ENCODE assay signal across 8 mouse cellular contexts in the genomic region with DNA sequence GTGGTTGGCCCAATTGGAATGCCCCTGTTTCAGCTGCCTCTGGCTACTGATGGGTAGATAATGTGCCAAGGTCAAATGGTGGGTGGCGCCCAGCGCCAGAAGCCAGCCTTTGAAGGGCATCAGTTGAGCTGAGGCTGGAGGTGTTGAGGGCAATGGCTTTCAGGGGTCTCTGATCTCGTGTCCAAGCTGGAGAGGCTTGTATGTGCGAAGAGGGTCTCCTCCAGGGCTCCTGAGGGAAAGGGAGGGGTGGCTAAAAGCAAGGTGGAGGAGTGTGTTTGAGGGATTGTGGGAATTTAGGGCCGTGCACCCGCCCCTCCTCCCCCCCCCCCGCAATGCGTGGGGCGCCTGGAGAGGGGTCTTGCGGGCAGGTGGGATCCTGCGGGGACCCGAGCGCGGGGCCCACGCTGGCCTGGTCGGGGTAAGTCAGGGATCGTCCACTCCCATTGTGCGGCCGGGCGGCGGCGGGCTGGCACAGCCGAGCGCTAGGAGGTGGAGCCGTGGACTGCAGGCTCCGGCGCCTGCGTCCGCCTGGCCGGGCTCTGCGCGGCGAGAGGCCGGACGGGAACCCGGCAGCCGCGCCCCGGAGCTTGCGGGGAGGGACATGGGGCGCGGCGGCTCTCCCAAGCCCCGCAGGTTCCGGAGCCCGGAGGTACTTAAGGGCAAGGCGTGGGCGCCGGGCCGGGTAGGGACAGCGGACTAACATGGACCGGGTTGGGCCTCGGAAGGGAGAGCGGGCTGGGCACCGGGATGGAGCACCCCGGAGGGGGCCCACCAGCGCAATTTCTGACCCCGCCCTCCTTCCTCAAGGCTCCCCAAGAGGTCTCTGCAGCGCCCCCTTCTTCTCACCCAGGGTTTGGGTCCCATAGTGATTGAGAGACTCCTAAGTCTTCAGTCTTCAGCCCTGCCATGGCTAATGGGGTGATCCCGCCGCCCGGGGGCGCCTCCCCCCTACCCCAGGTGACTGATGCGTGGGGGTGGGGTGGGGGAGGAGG. TPM values are rescaled to one million over a fixed set of nuclear protein-coding genes. Genes with fewer than 3 reads are reported as not detected.
DNase-seq lines count a peak whose midpoint lies in the region; ATAC-seq lines count a peak whose summit lies in the region.

Gene Slc4a3, plus strand, starts transcription at position 302 of the 992 bp plus-strand sequence.

- no peaks in the 10 kb centered on the region for H3K9me3 ChIP-seq in intestine, embryonic 16.5 days (ENCODE audit: control insufficient read depth, low read length)
- no peaks in the 10 kb centered on the region for H3K9me3 ChIP-seq in midbrain, embryonic 12.5 days
- no peaks in the 10 kb centered on the region for H3K9me3 ChIP-seq in stomach, embryonic 16.5 days (replicated peaks; ENCODE audit: control insufficient read depth, low read length)

- H3K36me3 ChIP-seq in intestine, embryonic 16.5 days (ENCODE audit: control insufficient read depth, insufficient read depth, low read length): no peaks in the 10 kb centered on the region; the same call in 1 of the 2 replicates
- H3K36me3 ChIP-seq in midbrain, embryonic 12.5 days: peaks cover 18% of the 10 kb centered on the region
- H3K36me3 ChIP-seq in stomach, embryonic 16.5 days (ENCODE audit: control insufficient read depth, insufficient read depth, low read length): no peaks in the 10 kb centered on the region

- H3K4me2 ChIP-seq in intestine, embryonic 16.5 days (ENCODE audit: low read depth, low read length): peak within 1 kb of the TSS; percentile 90
- peak within 1 kb of the TSS; percentile 76 for H3K4me2 ChIP-seq in midbrain, embryonic 12.5 days (replicated peaks)
- peak within 1 kb of the TSS; percentile 74 for H3K4me2 ChIP-seq in stomach, embryonic 16.5 days (ENCODE audit: low read depth, low read length)

- peak within 1 kb of the TSS; percentile 57 for H3K27ac ChIP-seq in intestine, embryonic 16.5 days (ENCODE audit: low read length)
- peak within 1 kb of the TSS; percentile 82 for H3K27ac ChIP-seq in midbrain, embryonic 12.5 days (replicated peaks)
- peak within 1 kb of the TSS; percentile 70 for H3K27ac ChIP-seq in stomach, embryonic 16.5 days (ENCODE audit: low read length)

- peak; percentile 90 for ATAC-seq in intestine, embryonic 16.5 days
- peak; percentile 86 for ATAC-seq in midbrain, embryonic 12.5 days (ENCODE audit: low FRiP score, low read depth)
- ATAC-seq in stomach, embryonic 16.5 days (ENCODE audit: insufficient read depth, low FRiP score): peak; percentile 86

- peak within 1 kb of the TSS; percentile 77 for H3K4me3 ChIP-seq in intestine, embryonic 16.5 days (ENCODE audit: low read length)
- H3K4me3 ChIP-seq in midbrain, embryonic 12.5 days: peak within 1 kb of the TSS; percentile 76
- H3K4me3 ChIP-seq in stomach, embryonic 16.5 days (replicated peaks; ENCODE audit: low read length): peak within 1 kb of the TSS; percentile 81

- DNase-seq in left cerebral cortex, adult 18-20 months (ENCODE audit: low spot score in 2 of 2): peak; percentile 60 to 69
- no peak for DNase-seq in left cerebral cortex, adult 11 months (ENCODE audit: low spot score)
- DNase-seq in embryo, embryonic 11 days: peak; percentile 86
- no peak for DNase-seq in gonadal fat pad, adult 2 months (ENCODE audit: low read depth)
- peak; percentile 63 for DNase-seq in left cerebral cortex, postnatal 4 days

- H3K4me1 ChIP-seq in intestine, embryonic 16.5 days (ENCODE audit: control insufficient read depth, insufficient read depth, low read length): peaks cover 11% of the 10 kb centered on the region
- H3K4me1 ChIP-seq in midbrain, embryonic 12.5 days: peaks cover 15% of the 10 kb centered on the region
- H3K4me1 ChIP-seq in stomach, embryonic 16.5 days (ENCODE audit: control insufficient read depth, insufficient read depth, low read length): peaks cover 9% of the 10 kb centered on the region; the same call in 1 of the 2 replicates

- intact Hi-C loops in left cerebral cortex, postnatal 4 days (cut with DNase I): no loop called here

- 1% methylated on average over 56 of the region's 64 CpGs for WGBS in intestine, embryonic 16.5 days
- WGBS in midbrain, embryonic 12.5 days: 1% methylated on average over 50 of the region's 64 CpGs
- under 1% methylated on average over 57 of the region's 64 CpGs for WGBS in stomach, embryonic 16.5 days

- H3K9ac ChIP-seq in intestine, embryonic 16.5 days (ENCODE audit: low read depth, low read length): peak within 1 kb of the TSS; percentile 89
- H3K9ac ChIP-seq in midbrain, embryonic 12.5 days (replicated peaks): peak within 1 kb of the TSS; percentile 89
- peak within 1 kb of the TSS; percentile 81 for H3K9ac ChIP-seq in stomach, embryonic 16.5 days (ENCODE audit: low read length)

- no peaks in the 10 kb centered on the region for H3K27me3 ChIP-seq in intestine, embryonic 16.5 days (replicated peaks; ENCODE audit: control insufficient read depth, insufficient read depth, low read length)
- H3K27me3 ChIP-seq in midbrain, embryonic 12.5 days: no peaks in the 10 kb centered on the region
- H3K27me3 ChIP-seq in stomach, embryonic 16.5 days (ENCODE audit: control insufficient read depth, insufficient read depth, low read length): no peaks in the 10 kb centered on the region

RNA-seq across cellular contexts. Expression of gene Slc4a3, which starts in this region (rescaled TPM):
- 100 to 1,000 TPM; 175 to 178 TPM for total RNA-seq in left cerebral cortex, adult 18-20 months (2021)
- 25.8 and 35.8 TPM in 2 replicates for polyA plus RNA-seq in gonadal fat pad, adult 2 months (2012; rRNA removed)
- polyA plus RNA-seq in intestine, embryonic 16.5 days (2015; fragmentation: Nextera tagmentation; extraction: Ambion mirVana): 7.6 and 9.8 TPM in 2 replicates
- total RNA-seq in left cerebral cortex, postnatal 4 days (2021): 100 to 1,000 TPM; 143 to 144 TPM
- 31.0 and 36.0 TPM in 2 replicates for polyA plus RNA-seq in midbrain, embryonic 12.5 days (2016; fragmentation: Nextera tagmentation; extraction: Ambion mirVana)
- 14.1 and 15.4 TPM in 2 replicates for polyA plus RNA-seq in stomach, embryonic 16.5 days (2015; fragmentation: Nextera tagmentation; extraction: Ambion mirVana)

Comparison
In these comparisons a context has a peak if more than half of its experiments do, and no peak if none do; other contexts are left out.
1. DNase-seq: peak in left cerebral cortex, adult 18-20 months (2 of 2), embryo, embryonic 11 days (single experiment) and left cerebral cortex, postnatal 4 days (single experiment); none in left cerebral cortex, adult 11 months (single experiment) and gonadal fat pad, adult 2 months (single experiment).
2. Peak in every context shown above with its lines, with median percentiles within 50 percentile points of each other: ATAC-seq, H3K27ac ChIP-seq, H3K4me2 ChIP-seq, H3K4me3 ChIP-seq and H3K9ac ChIP-seq.